Mouse (Mus musculus) stomach, postnatal 0 days (tissue): ENCODE data around the gene Nupr1l. TPM values are rescaled to one million over a fixed set of nuclear protein-coding genes. Genes with fewer than 3 reads are reported as not detected.
A peak's percentile ranks its signal among the peaks of the same experiment; 100 is the strongest.
"Not testable (repeated sequence)": the region's sequence is repeated elsewhere in the genome, so short reads cannot be mapped to it uniquely, and the experiment has no call there.

Experiments
- ATAC-seq: fragments of 200-750 bp; cut with Nextera tagmentation; 2 replicates; pipeline ENCODE4 v1.8.0; 2017; ENCODE audit not compliant: low FRiP score, low TSS enrichment
- DNase-seq: peaks from one replicate; pipeline ENCODE4 v3.0.0-alpha.2; 2016; ENCODE audit warnings: low spot score
- H3K27ac ChIP-seq: fragments of 300-500 bp; sonication (generic); replicated peaks from 2 replicates; pipeline ENCODE4 v1.5.1; 2014; ENCODE audit warnings: mild to moderate bottlenecking, control low read depth
- H3K27me3 ChIP-seq: fragments of 300-500 bp; sonication (generic); 2 replicates; pipeline ENCODE4 v1.6.1; 2014; ENCODE audit warnings: low read length; ENCODE audit not compliant: control insufficient read depth, insufficient read depth
- H3K36me3 ChIP-seq: fragments of 300-500 bp; sonication (generic); 2 replicates; pipeline ENCODE4 v1.6.1; 2014; ENCODE audit warnings: low read length, mixed read lengths; ENCODE audit not compliant: control insufficient read depth, insufficient read depth
- H3K4me1 ChIP-seq: fragments of 300-500 bp; sonication (generic); replicated peaks from 2 replicates; pipeline ENCODE4 v1.6.1; 2014; ENCODE audit warnings: antibody characterized with exemption; ENCODE audit not compliant: control insufficient read depth, insufficient read depth
- H3K4me2 ChIP-seq: fragments of 300-500 bp; sonication (generic); replicated peaks from 2 replicates; pipeline ENCODE4 v1.6.1; 2014; ENCODE audit warnings: low read depth, mild to moderate bottlenecking, control low read depth, moderate library complexity
- H3K4me3 ChIP-seq: fragments of 300-500 bp; sonication (generic); 2 replicates; pipeline ENCODE4 v1.5.1; 2014; ENCODE audit warnings: low read depth, low read length, control low read depth
- H3K9ac ChIP-seq: fragments of 300-500 bp; sonication (generic); 2 replicates; pipeline ENCODE4 v1.6.1; 2014; ENCODE audit warnings: mild to moderate bottlenecking, low read length, control low read depth, mixed read lengths
- H3K9me3 ChIP-seq: fragments of 300-500 bp; sonication (generic); 2 replicates; pipeline ENCODE4 v1.6.1; 2016; ENCODE audit warnings: low read length; ENCODE audit not compliant: control insufficient read depth
- CTCF ChIP-seq: IDR thresholded peaks from 2 replicates; pipeline ENCODE4 v1.5.1; 2016; ENCODE audit warnings: antibody characterized with exemption, low read depth, mild to moderate bottlenecking, moderate library complexity
- EP300 ChIP-seq: optimal IDR thresholded peaks from 2 replicates; pipeline ENCODE3; 2016; ENCODE audit warnings: antibody characterized with exemption
- WGBS: fragments of 180-500 bp; shearing (Covaris S2); extraction: QIAGEN DNeasy Blood & Tissue Kit; methylation state at CpG from one replicate; pipeline ENCODE4 v1.1.7; 2014; 5-methylcytosine and 5-hydroxymethylcytosine counted together
- polyA plus RNA-seq: library from polyadenylated mRNA; unstranded; fragments of >200 nt; fragmentation: Nextera tagmentation; extraction: Ambion mirVana; gene quantifications from 2 replicates; pipeline ENCODE4 v1.2.1, GENCODE M21; 2015

Nupr1l gene
- polyA plus RNA-seq, 1 experiment from 2014 or later = 3.0 TPM

GRCm38 (mm10) chr5:129936941-129937340, 28.6 kb downstream of the Nupr1l start:
- no peak overlapping the region for H3K4me2 ChIP-seq
- TF ChIP-seq EP300 (no peak), CTCF (no peak)

GRCm38 (mm10) chr5:129940281-129940680, 31.9 kb downstream of the Nupr1l start:
- TF ChIP-seq CTCF (no peak), EP300 (no peak)
- no peak overlapping the region for H3K4me3 ChIP-seq
- no peak overlapping the region for H3K4me2 ChIP-seq
- H3K27ac ChIP-seq = no peak overlapping the region
- no peak for DNase-seq
- H3K4me1 ChIP-seq = no peaks in the 10 kb centered on the region
- H3K36me3 ChIP-seq = no peaks in the 10 kb centered on the region
- no peaks in the 10 kb centered on the region for H3K27me3 ChIP-seq
- H3K9me3 ChIP-seq = no peaks in the 10 kb centered on the region
- no peak overlapping the region for H3K9ac ChIP-seq
- ATAC-seq = no peak
- 32% methylated on average over 2 of the region's 2 CpGs for WGBS

More at GRCm38 (mm10) chr5:129936941-129937340, 28.6 kb downstream of the Nupr1l start:
- Histone ChIP-seq H3K27me3 (no peaks in the 10 kb centered on the region), H3K9ac (no peak overlapping the region), H3K4me1 (no peaks in the 10 kb centered on the region), H3K4me3 (no peak overlapping the region), H3K36me3 (no peaks in the 10 kb centered on the region), H3K27ac (no peak overlapping the region), H3K9me3 (no peaks in the 10 kb centered on the region)
- 50% methylated on average over 4 of the region's 4 CpGs for WGBS
- no peak for ATAC-seq
- no peak for DNase-seq

GRCm38 (mm10) chr5:129940736-129941494, 32.6 kb downstream of the Nupr1l start:
- ATAC-seq = no peak; the same call in 1 of the 2 replicates
- DNase-seq = no peak
- 3% methylated on average over 9 of the region's 9 CpGs for WGBS
- peak overlapping the region; percentile 40 for H3K4me2 ChIP-seq
- H3K36me3 ChIP-seq = no peaks in the 10 kb centered on the region
- H3K9me3 ChIP-seq = no peaks in the 10 kb centered on the region
- H3K27me3 ChIP-seq = no peaks in the 10 kb centered on the region
- H3K4me1 ChIP-seq = no peaks in the 10 kb centered on the region
- H3K27ac ChIP-seq = no peak overlapping the region
- peak overlapping the region; percentile 41 for H3K4me3 ChIP-seq
- TF ChIP-seq CTCF (no peak), EP300 (no peak)
- no peak overlapping the region for H3K9ac ChIP-seq

- TF ChIP-seq CTCF (peak; percentile 7; the same call in 1 of the 2 replicates), EP300 (no peak)
- Histone ChIP-seq H3K36me3 (no peaks in the 10 kb centered on the region), H3K9me3 (no peaks in the 10 kb centered on the region), H3K4me3 (peak within 1 kb of the TSS; percentile 77), H3K9ac (peak within 1 kb of the TSS; percentile 83), H3K27me3 (no peaks in the 10 kb centered on the region), H3K4me1 (no peaks in the 10 kb centered on the region), H3K4me2 (peak within 1 kb of the TSS; percentile 88), H3K27ac (peak within 1 kb of the TSS; percentile 88)
- DNase-seq (peak; percentile 99), ATAC-seq (peak; percentile 99)
- under 1% methylated on average over 45 of the region's 59 CpGs for WGBS
These were observed 33.2 kb downstream of the Nupr1l start, which contains the start of gene Vkorc1l1 for GRCm38 (mm10) chr5:129941495-129942045. Gene Vkorc1l1 (plus strand): TSS chr5:129941970.

GRCm38 (mm10) chr5:129942073-129942939, 34.0 kb downstream of the Nupr1l start:
- Histone ChIP-seq H3K4me2 (peak overlapping the region; percentile 88), H3K9ac (peak overlapping the region; percentile 83), H3K4me3 (peak overlapping the region; percentile 77), H3K27ac (peak overlapping the region; percentile 88)
- 0 out of 2 replicates have a peak, but pooled peaks have one; percentile 20 for TF ChIP-seq CTCF
- WGBS = under 1% methylated on average over 27 of the region's 82 CpGs
- not testable (repeated sequence) for H3K27me3 ChIP-seq, H3K9me3 ChIP-seq, H3K36me3 ChIP-seq, H3K4me1 ChIP-seq
- ATAC-seq (peak; percentile 19; the same call in 1 of the 2 replicates), DNase-seq (peak; percentile 54)
